Mouse (Mus musculus): ENCODE data around the gene Nol9.

DNA sequence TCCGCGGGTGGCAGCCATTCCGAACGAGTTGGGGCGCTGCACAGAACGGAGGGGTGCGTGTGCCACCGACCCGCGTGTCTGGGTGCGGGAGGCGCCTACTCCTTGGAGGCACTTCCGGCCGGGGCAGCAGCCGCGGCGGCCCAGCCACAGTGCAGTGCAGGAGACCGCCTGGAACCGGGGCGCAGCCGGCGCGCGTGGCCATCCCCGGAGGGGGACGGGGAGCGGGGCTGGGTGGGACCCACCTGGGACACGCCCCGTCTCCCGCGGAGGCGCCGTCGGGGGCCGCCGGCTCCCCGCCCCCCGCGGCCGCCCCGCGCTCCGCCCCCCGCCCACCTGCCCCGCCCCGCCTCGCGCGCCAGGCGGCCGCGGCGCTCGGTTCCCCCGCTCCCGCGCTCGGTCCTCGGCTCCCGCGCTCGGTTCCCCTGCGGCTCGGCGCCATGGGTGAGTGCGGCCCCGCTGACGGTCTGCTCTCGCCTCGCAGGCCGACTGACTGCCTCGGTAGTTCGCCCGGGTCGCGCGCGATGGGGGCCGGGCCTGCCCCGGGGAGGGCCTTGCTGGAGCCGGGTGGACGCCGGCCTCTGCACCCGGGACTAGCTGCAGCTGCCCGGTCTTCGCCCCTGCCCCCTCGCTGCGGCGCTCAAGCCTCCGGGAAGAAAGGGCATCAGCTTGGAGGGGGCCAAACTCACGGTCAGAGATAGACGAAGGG lies 47.5 kb downstream of the Nol9 start:
- no peak for TF ChIP-seq CTCF (IDR thresholded peaks at IDR 0.05; ENCODE audit: low read depth, low read length)
- TF ChIP-seq POLR2A (IDR thresholded peaks at IDR 0.05; ENCODE audit: extremely low read depth, insufficient read depth, low read length) = 0 out of 2 replicates have a peak, but pooled peaks have one; percentile 12
